Mouse (Mus musculus) limb, embryonic 11.5 days (tissue): Measurements from ENCODE around the gene Ctrb1. TPM values are rescaled to one million over a fixed set of nuclear protein-coding genes. Genes with fewer than 3 reads are reported as not detected.

ENCODE experiments used
- ATAC-seq: fragments of 200-750 bp; cut with Nextera tagmentation; 2 replicates; pipeline ENCODE4 v1.8.0; 2017; ENCODE audit warnings: low read depth; ENCODE audit not compliant: insufficient number of reproducible peaks, low FRiP score, low TSS enrichment
- DNase-seq: peaks from one replicate; pipeline ENCODE4 v3.0.0-alpha.2; 2015; ENCODE audit warnings: low spot score
- H3K27ac ChIP-seq: fragments of 300-500 bp; sonication (generic); replicated peaks from 2 replicates; pipeline ENCODE4 v1.5.1; 2014; ENCODE audit warnings: low read depth, mild to moderate bottlenecking, low read length
- H3K27me3 ChIP-seq: fragments of 300-500 bp; sonication (generic); 2 replicates; pipeline ENCODE4 v1.6.1; 2014; ENCODE audit warnings: mild to moderate bottlenecking, low read length, mixed read lengths; ENCODE audit not compliant: control insufficient read depth, insufficient read depth
- H3K36me3 ChIP-seq: fragments of 300-500 bp; sonication (generic); 2 replicates; pipeline ENCODE4 v1.6.1; 2014; ENCODE audit warnings: mild to moderate bottlenecking, low read length, moderate library complexity, mixed read lengths; ENCODE audit not compliant: control insufficient read depth, insufficient read depth
- H3K4me1 ChIP-seq: fragments of 300-500 bp; sonication (generic); 2 replicates; pipeline ENCODE4 v1.6.1; 2014; ENCODE audit warnings: low read length, mixed read lengths; ENCODE audit not compliant: control insufficient read depth, insufficient read depth
- H3K4me2 ChIP-seq: fragments of 300-500 bp; sonication (generic); 2 replicates; pipeline ENCODE4 v1.6.1; 2014; ENCODE audit warnings: low read depth, mild to moderate bottlenecking, moderate library complexity; ENCODE audit not compliant: severe bottlenecking
- H3K4me3 ChIP-seq: fragments of 300-500 bp; sonication (generic); 2 replicates; pipeline ENCODE4 v1.5.1; 2014; ENCODE audit warnings: low read depth, low read length
- H3K9ac ChIP-seq: fragments of 300-500 bp; sonication (generic); 2 replicates; pipeline ENCODE4 v1.6.1; 2014; ENCODE audit warnings: mild to moderate bottlenecking, low read length
- H3K9me3 ChIP-seq: fragments of 300-500 bp; sonication (generic); 2 replicates; pipeline ENCODE4 v1.6.1; 2016; ENCODE audit warnings: low read length; ENCODE audit not compliant: control insufficient read depth
- WGBS: fragments of 180-500 bp; shearing (Covaris S2); extraction: QIAGEN DNeasy Blood & Tissue Kit; methylation state at CpG from one replicate; pipeline ENCODE4 v1.1.7; 2014; 5-methylcytosine and 5-hydroxymethylcytosine counted together
- polyA plus RNA-seq: library from polyadenylated mRNA; unstranded; fragments of >200 nt; fragmentation: Nextera tagmentation; extraction: Ambion mirVana; gene quantifications from 2 replicates; pipeline ENCODE4 v1.2.1, GENCODE M21; 2014

Gene Ctrb1
- polyA plus RNA-seq, 1 experiment from 2014 or later, result not detected

GRCm38 (mm10) chr8:111693261-111693741 lies 2.5 kb upstream of the Ctrb1 start:
- ATAC-seq, result peak; percentile 59; the same call in 1 of the 2 replicates
- no peak overlapping the region for H3K4me2 ChIP-seq

GRCm38 (mm10) chr8:111686881-111687280 lies 3.9 kb downstream of the Ctrb1 start:
- WGBS, result 85% methylated on average over 13 of the region's 13 CpGs
- Histone ChIP-seq H3K27ac (no peak overlapping the region), H3K9ac (no peak overlapping the region), H3K4me2 (no peak overlapping the region), H3K4me3 (no peak overlapping the region), H3K9me3 (no peaks in the 10 kb centered on the region), H3K27me3 (no peaks in the 10 kb centered on the region), H3K36me3 (no peaks in the 10 kb centered on the region), H3K4me1 (no peaks in the 10 kb centered on the region)
- DNase-seq (no peak), ATAC-seq (no peak)

More at GRCm38 (mm10) chr8:111693261-111693741, 2.5 kb upstream of the Ctrb1 start:
- no peak overlapping the region for H3K9ac ChIP-seq
- no peaks in the 10 kb centered on the region for H3K9me3 ChIP-seq
- 0 out of 2 replicates have a peak, but pooled peaks cover 2% of the 10 kb centered on the region for H3K4me1 ChIP-seq
- no peak for DNase-seq
- no peaks in the 10 kb centered on the region for H3K27me3 ChIP-seq
- no peaks in the 10 kb centered on the region for H3K36me3 ChIP-seq
- H3K4me3 ChIP-seq, result no peak overlapping the region
- H3K27ac ChIP-seq, result no peak overlapping the region
- WGBS, result 52% methylated on average over 6 of the region's 6 CpGs

- Histone ChIP-seq H3K4me2 (no peak overlapping the region), H3K36me3 (no peaks in the 10 kb centered on the region), H3K27ac (no peak overlapping the region), H3K9me3 (no peaks in the 10 kb centered on the region), H3K9ac (no peak overlapping the region), H3K4me3 (no peak overlapping the region), H3K4me1 (no peaks in the 10 kb centered on the region), H3K27me3 (no peaks in the 10 kb centered on the region)
- ATAC-seq, result no peak
- WGBS, result 28% methylated on average over 9 of the region's 9 CpGs
- no peak for DNase-seq
Measured at GRCm38 (mm10) chr8:111682521-111682920, 8.3 kb downstream of the Ctrb1 start.

GRCm38 (mm10) chr8:111681153-111681552 lies 9.7 kb downstream of the Ctrb1 start:
- Histone ChIP-seq H3K36me3 (no peaks in the 10 kb centered on the region), H3K4me2 (no peak overlapping the region), H3K27ac (no peak overlapping the region), H3K4me1 (no peaks in the 10 kb centered on the region), H3K4me3 (no peak overlapping the region), H3K27me3 (no peaks in the 10 kb centered on the region), H3K9ac (no peak overlapping the region), H3K9me3 (no peaks in the 10 kb centered on the region)
- ATAC-seq (no peak), DNase-seq (no peak)
- WGBS, result 78% methylated on average over 11 of the region's 11 CpGs

GRCm38 (mm10) chr8:111680423-111681028 lies 10.3 kb downstream of the Ctrb1 start:
- Histone ChIP-seq H3K27me3 (no peaks in the 10 kb centered on the region), H3K27ac (no peak overlapping the region), H3K9ac (no peak overlapping the region), H3K4me2 (no peak overlapping the region; the same call in 1 of the 2 replicates), H3K36me3 (no peaks in the 10 kb centered on the region), H3K9me3 (no peaks in the 10 kb centered on the region), H3K4me1 (no peaks in the 10 kb centered on the region), H3K4me3 (no peak overlapping the region)
- 34% methylated on average over 17 of the region's 17 CpGs for WGBS
- ATAC-seq (peak; percentile 57; the same call in 1 of the 2 replicates), DNase-seq (peak; percentile 48)

- DNase-seq (no peak), ATAC-seq (no peak)
- no peaks in the 10 kb centered on the region for H3K9me3 ChIP-seq
- H3K27me3 ChIP-seq, result no peaks in the 10 kb centered on the region
- no peak overlapping the region for H3K9ac ChIP-seq
- no peak overlapping the region for H3K4me2 ChIP-seq
- H3K4me3 ChIP-seq, result no peak overlapping the region
- no peak overlapping the region for H3K27ac ChIP-seq
- no peaks in the 10 kb centered on the region for H3K4me1 ChIP-seq
- H3K36me3 ChIP-seq, result no peaks in the 10 kb centered on the region
- WGBS, result 81% methylated on average over 7 of the region's 7 CpGs
Measured at GRCm38 (mm10) chr8:111678848-111679247, 12.0 kb downstream of the Ctrb1 start.

- WGBS, result 28% methylated on average over 3 of the region's 3 CpGs
- no peaks in the 10 kb centered on the region for H3K4me1 ChIP-seq
- H3K4me3 ChIP-seq, result no peak overlapping the region
- no peak overlapping the region for H3K9ac ChIP-seq
- DNase-seq (peak; percentile 69), ATAC-seq (no peak)
- H3K9me3 ChIP-seq, result no peaks in the 10 kb centered on the region
- H3K27me3 ChIP-seq, result no peaks in the 10 kb centered on the region
- no peak overlapping the region for H3K27ac ChIP-seq
- no peak overlapping the region for H3K4me2 ChIP-seq
- H3K36me3 ChIP-seq, result no peaks in the 10 kb centered on the region
Measured at GRCm38 (mm10) chr8:111678111-111678510, 12.7 kb downstream of the Ctrb1 start.

- Histone ChIP-seq H3K9ac (no peak overlapping the region), H3K36me3 (no peaks in the 10 kb centered on the region), H3K4me1 (no peaks in the 10 kb centered on the region), H3K4me3 (no peak overlapping the region), H3K27ac (no peak overlapping the region), H3K9me3 (no peaks in the 10 kb centered on the region), H3K27me3 (no peaks in the 10 kb centered on the region), H3K4me2 (no peak overlapping the region)
- DNase-seq, result no peak
- WGBS, result 73% methylated on average over 8 of the region's 8 CpGs
- no peak for ATAC-seq
Measured at GRCm38 (mm10) chr8:111676237-111676636, 14.6 kb downstream of the Ctrb1 start.

GRCm38 (mm10) chr8:111666751-111667150 lies 24.1 kb downstream of the Ctrb1 start:
- Histone ChIP-seq H3K9ac (no peak overlapping the region), H3K9me3 (no peaks in the 10 kb centered on the region), H3K36me3 (peaks cover 11% of the 10 kb centered on the region), H3K4me2 (no peak overlapping the region), H3K4me1 (no peaks in the 10 kb centered on the region), H3K4me3 (no peak overlapping the region), H3K27me3 (no peaks in the 10 kb centered on the region), H3K27ac (no peak overlapping the region)
- ATAC-seq (no peak), DNase-seq (no peak)
- WGBS, result 98% methylated on average over 2 of the region's 2 CpGs
